Mouse (Mus musculus) heart, postnatal 25 days (tissue): ENCODE results near the gene Fgr. TPM values are rescaled to one million over a fixed set of nuclear protein-coding genes. Genes with fewer than 3 reads are reported as not detected.

Experiments
- DNase-seq: peaks from one replicate; pipeline ENCODE4 v3.0.0; 2022; ENCODE audit warnings: low spot score
- intact Hi-C: fragments of 180-260 bp; cut with DNase I; formaldehyde crosslinking; loops from one replicate; pipeline ENCODE4 v1.15.1; 2025
- total RNA-seq, 2 experiments: library from RNA; stranded (reverse); gene quantifications; 2 replicates each; pipeline ENCODE4 v1.2.3; 2021

The Fgr gene
- total RNA-seq, 2 experiments from 2014 or later, result 0.26 to 0.39 TPM

- intact Hi-C loops, result no loop called here
- DNase-seq, result no peak
These were observed 53.8 kb downstream of the Fgr start for GRCm38 (mm10) chr4:133027721-133028120.

GRCm38 (mm10) chr4:133028193-133028592, 54.3 kb downstream of the Fgr start:
- DNase-seq, result no peak
- intact Hi-C loops, result no loop called here

GRCm38 (mm10) chr4:133028875-133029274, 55.0 kb downstream of the Fgr start:
- no peak for DNase-seq
- intact Hi-C loops, result no loop called here

- intact Hi-C loops, result no loop called here
- DNase-seq, result no peak
These were observed 58.7 kb downstream of the Fgr start for GRCm38 (mm10) chr4:133032410-133033095.

GRCm38 (mm10) chr4:133034478-133034877, 60.6 kb downstream of the Fgr start:
- DNase-seq, result no peak
- intact Hi-C loops, result no loop called here

- no peak for DNase-seq
- intact Hi-C loops, result no loop called here
These were observed 61.6 kb downstream of the Fgr start for GRCm38 (mm10) chr4:133035446-133035845.

GRCm38 (mm10) chr4:133035946-133036345, 62.1 kb downstream of the Fgr start:
- intact Hi-C loops, result no loop called here
- no peak for DNase-seq

- intact Hi-C loops, result loop anchor here (1.0 kb wide), 1 partner anchor 24 kb away; no protein-coding TSS in a partner anchor
- no peak for DNase-seq
These were observed 63.4 kb downstream of the Fgr start for GRCm38 (mm10) chr4:133037293-133037692.

- intact Hi-C loops, result loop anchor here (1.0 to 2.0 kb wide), 2 partner anchors 17 to 24 kb away; no protein-coding TSS in a partner anchor
- DNase-seq, result no peak
These were observed 63.9 kb downstream of the Fgr start for GRCm38 (mm10) chr4:133037798-133038197.

GRCm38 (mm10) chr4:133038521-133039115, 64.7 kb downstream of the Fgr start:
- intact Hi-C loops, result loop anchor here (2.0 kb wide), 1 partner anchor 16 kb away; no protein-coding TSS in a partner anchor
- DNase-seq, result no peak

- peak; percentile 52 for DNase-seq
- intact Hi-C loops, result loop anchor here (2.0 kb wide), 1 partner anchor 16 kb away; no protein-coding TSS in a partner anchor
These were observed 65.4 kb downstream of the Fgr start for GRCm38 (mm10) chr4:133039116-133039819.

- no peak for DNase-seq
- intact Hi-C loops, result loop anchor here (2.0 kb wide), 1 partner anchor 15 kb away; no protein-coding TSS in a partner anchor
These were observed 65.9 kb downstream of the Fgr start for GRCm38 (mm10) chr4:133039832-133040231.

- no peak for DNase-seq
- intact Hi-C loops, result no loop called here
These were observed 66.5 kb downstream of the Fgr start for GRCm38 (mm10) chr4:133040241-133040904.

- no peak for DNase-seq
- intact Hi-C loops, result no loop called here
These were observed 68.3 kb downstream of the Fgr start for GRCm38 (mm10) chr4:133042244-133042643.

GRCm38 (mm10) chr4:133042651-133043635, 69.0 kb downstream of the Fgr start:
- intact Hi-C loops, result no loop called here
- no peak for DNase-seq

GRCm38 (mm10) chr4:133043798-133044646, 70.1 kb downstream of the Fgr start:
- intact Hi-C loops, result no loop called here
- peak; percentile 61 for DNase-seq

GRCm38 (mm10) chr4:133044647-133045094, 70.8 kb downstream of the Fgr start:
- intact Hi-C loops, result no loop called here
- no peak for DNase-seq
